Mouse (Mus musculus) heart, postnatal 25 days (tissue): ENCODE results near the gene Trim41. TPM values are rescaled to one million over a fixed set of nuclear protein-coding genes. Genes with fewer than 3 reads are reported as not detected.
"Not testable (repeated sequence)": the region's sequence is repeated elsewhere in the genome, so short reads cannot be mapped to it uniquely, and the experiment has no call there.

Source experiments
- DNase-seq: peaks from one replicate; pipeline ENCODE4 v3.0.0; 2022; ENCODE audit warnings: low spot score
- intact Hi-C: fragments of 180-260 bp; cut with DNase I; formaldehyde crosslinking; loops from one replicate; pipeline ENCODE4 v1.15.1; 2025
- total RNA-seq, 2 experiments: library from RNA; stranded (reverse); gene quantifications; 2 replicates each; pipeline ENCODE4 v1.2.3; 2021

The Trim41 gene
- total RNA-seq, 2 experiments from 2014 or later: 17.8 to 20.4 TPM

- no peak for DNase-seq
- intact Hi-C loops: no loop called here
Observed at GRCm38 (mm10) chr11:48798984-48799920, 17.9 kb downstream of the Trim41 start.

- intact Hi-C loops: no loop called here
Observed at GRCm38 (mm10) chr11:48798308-48798707, 18.8 kb downstream of the Trim41 start.

GRCm38 (mm10) chr11:48797287-48797686, 19.9 kb downstream of the Trim41 start:
- DNase-seq: no peak
- intact Hi-C loops: no loop called here

More at GRCm38 (mm10) chr11:48798308-48798707, 18.8 kb downstream of the Trim41 start:
- DNase-seq: no peak

- no peak for DNase-seq
- intact Hi-C loops: no loop called here
Observed at GRCm38 (mm10) chr11:48796290-48796689, 20.9 kb downstream of the Trim41 start.

GRCm38 (mm10) chr11:48795221-48795620, 21.9 kb downstream of the Trim41 start:
- intact Hi-C loops: no loop called here
- no peak for DNase-seq

GRCm38 (mm10) chr11:48793184-48793583, 24.0 kb downstream of the Trim41 start:
- intact Hi-C loops: no loop called here

GRCm38 (mm10) chr11:48791894-48792293, 25.3 kb downstream of the Trim41 start:
- intact Hi-C loops, DNase-seq: not testable (repeated sequence)

More at GRCm38 (mm10) chr11:48793184-48793583, 24.0 kb downstream of the Trim41 start:
- DNase-seq: no peak

GRCm38 (mm10) chr11:48790946-48791345, 26.2 kb downstream of the Trim41 start:
- intact Hi-C loops: loop anchor here (1.0 kb wide), 1 partner anchor 68 kb away; no protein-coding TSS in a partner anchor
- DNase-seq: no peak

- peak; percentile 54 for DNase-seq
- intact Hi-C loops: loop anchor here (1.0 to 2.0 kb wide), 2 partner anchors 69 to 319 kb away; no protein-coding TSS in a partner anchor
Observed at GRCm38 (mm10) chr11:48789973-48790823, 27.0 kb downstream of the Trim41 start.

- intact Hi-C loops: loop anchor here (2.0 kb wide), 1 partner anchor 320 kb away; no protein-coding TSS in a partner anchor
- no peak for DNase-seq
Observed at GRCm38 (mm10) chr11:48789215-48789614, 27.9 kb downstream of the Trim41 start.

- DNase-seq: peak; percentile 48
- intact Hi-C loops: loop anchor here (2.0 kb wide), 1 partner anchor 320 kb away; no protein-coding TSS in a partner anchor
Observed at GRCm38 (mm10) chr11:48788311-48789089, 28.7 kb downstream of the Trim41 start.

- peak; percentile 21 for DNase-seq
- intact Hi-C loops: loop anchor here (2.0 kb wide), 1 partner anchor 321 kb away; no protein-coding TSS in a partner anchor
Observed at GRCm38 (mm10) chr11:48787455-48788211, 29.5 kb downstream of the Trim41 start.

GRCm38 (mm10) chr11:48782243-48782642, 34.9 kb downstream of the Trim41 start:
- intact Hi-C loops: no loop called here
- DNase-seq: no peak

- DNase-seq: no peak
- intact Hi-C loops: no loop called here
Observed at GRCm38 (mm10) chr11:48779450-48779849, 37.7 kb downstream of the Trim41 start.

- intact Hi-C loops: no loop called here
- no peak for DNase-seq
Observed at GRCm38 (mm10) chr11:48777303-48777702, 39.9 kb downstream of the Trim41 start.

- intact Hi-C loops: no loop called here
Observed at GRCm38 (mm10) chr11:48776664-48777063, 40.5 kb downstream of the Trim41 start.

GRCm38 (mm10) chr11:48775483-48775882, 41.7 kb downstream of the Trim41 start:
- intact Hi-C loops: no loop called here
- no peak for DNase-seq

More at GRCm38 (mm10) chr11:48776664-48777063, 40.5 kb downstream of the Trim41 start:
- no peak for DNase-seq

GRCm38 (mm10) chr11:48774443-48775298, 42.5 kb downstream of the Trim41 start:
- intact Hi-C loops: no loop called here
- DNase-seq: no peak
